Mouse (Mus musculus) kidney, adult 2 months (tissue): ENCODE measurements around the gene Ptpn13.

Experiments used
- CTCF ChIP-seq: fragments of 200-500 bp; conservative IDR thresholded peaks from 2 replicates; pipeline ENCODE4 v1.5.1; 2011; ENCODE audit warnings: low read depth, mild to moderate bottlenecking, control low read depth, low read length, moderate library complexity, mixed read lengths; ENCODE audit not compliant: insufficient read depth, insufficient read length
- POLR2A ChIP-seq: fragments of 200-500 bp; IDR thresholded peaks from one replicate; pipeline ENCODE4 v1.6.1; 2011; ENCODE audit warnings: low read depth, low read length, control low read depth

DNA sequence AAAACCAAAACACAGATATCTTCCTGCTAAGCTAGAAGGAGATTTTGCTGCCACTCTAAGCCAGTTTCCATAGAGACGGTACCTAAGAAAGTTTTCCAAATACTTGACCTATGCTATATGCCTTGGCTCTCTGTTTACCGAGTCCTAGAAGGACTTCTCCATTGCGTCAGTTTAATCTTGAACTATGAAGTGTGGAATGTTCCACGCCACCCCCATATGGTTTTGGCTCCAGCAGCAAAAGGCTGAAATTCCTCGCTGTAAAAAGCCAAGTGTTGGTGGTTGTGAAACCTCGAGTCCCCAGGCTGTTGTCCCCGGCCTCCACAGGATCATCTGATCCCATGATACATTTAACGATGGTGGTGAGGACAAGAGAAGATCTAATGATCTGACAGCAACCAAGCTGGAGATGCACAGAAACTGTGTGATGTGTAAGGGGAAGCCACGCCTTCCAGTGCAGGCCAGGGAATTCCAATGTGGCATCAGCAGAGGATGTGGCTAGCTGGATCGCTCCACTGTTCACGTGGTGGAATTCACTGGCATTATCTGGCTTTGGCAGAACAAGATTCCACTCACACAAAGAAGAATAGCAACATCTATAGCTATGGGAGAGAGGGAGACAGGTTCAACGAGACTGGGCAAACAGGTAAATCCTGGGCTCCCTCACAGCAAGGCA, 195.4 kb downstream of the Ptpn13 start:
- TF ChIP-seq POLR2A (no peak), CTCF (no peak)
